Mouse (Mus musculus): ENCODE measurements at regions not wholly inside any gene's neighbourhood (a gene's known extent, or its start where the extent isn't known, plus 50 kb on each side); places are given as distances from the start of the nearest gene placed in this dataset.
"Not testable (repeated sequence)": the region's sequence is repeated elsewhere in the genome, so short reads cannot be mapped to it uniquely, and the experiment has no call there.

DNA sequence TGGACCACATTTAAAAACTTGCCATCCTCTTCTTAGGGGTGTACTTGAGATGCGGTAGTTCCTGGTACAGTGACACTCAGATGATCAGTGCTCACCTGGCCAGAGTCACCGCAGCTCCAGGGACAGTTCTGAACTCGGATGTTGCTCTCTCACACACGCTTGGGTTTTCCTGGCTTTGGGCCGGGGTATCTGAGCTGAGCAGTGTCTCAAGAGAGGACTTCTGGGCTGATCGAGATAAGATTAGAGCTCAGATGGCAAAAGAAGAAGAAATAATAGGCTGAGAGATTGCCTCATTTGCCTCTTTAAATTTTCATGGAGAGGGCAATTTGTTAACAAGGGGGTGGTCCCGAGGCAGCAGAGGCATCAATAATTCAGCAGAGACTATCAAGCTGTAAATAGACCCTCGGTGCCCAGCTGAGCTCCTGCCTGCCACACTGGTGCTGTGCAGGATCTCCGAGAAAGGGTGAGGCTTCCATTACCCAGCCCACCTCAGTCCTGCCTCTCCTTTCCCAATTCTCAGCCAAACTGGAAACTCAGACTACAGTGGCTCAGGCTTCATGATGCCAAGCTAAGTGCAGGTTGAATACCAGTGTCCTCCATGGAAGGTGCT, 133.7 kb downstream of the Tsen15 start:
- DNase-seq (ENCODE audit: low read depth in 2 of 2, low spot score in 2 of 2), result no peak

- no peak for DNase-seq (ENCODE audit: low read depth in 2 of 2, low spot score in 2 of 2)
Measured at GRCm38 (mm10) chr1:152241026-152241425, 145.5 kb downstream of the Tsen15 start.

DNA sequence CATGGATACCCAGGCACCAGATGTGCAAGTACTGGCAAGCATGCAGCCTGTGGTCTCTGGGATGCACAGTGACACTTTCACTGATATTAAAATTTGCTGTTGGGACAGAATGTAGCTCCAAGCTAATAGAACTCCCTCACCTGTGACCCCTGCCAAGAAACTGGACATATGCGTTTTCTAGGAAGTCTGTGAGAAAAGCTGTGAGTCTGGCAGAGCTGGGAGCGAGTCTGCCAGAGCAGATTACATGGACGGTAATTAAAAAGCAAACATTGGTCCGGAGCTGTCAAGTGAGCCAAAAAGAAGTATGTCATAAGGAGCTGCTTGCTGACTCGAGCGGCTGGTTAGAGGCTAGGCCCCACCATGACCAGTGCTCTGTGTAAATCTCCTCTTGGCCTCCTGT, 147.1 kb downstream of the Tsen15 start:
- DNase-seq (ENCODE audit: low read depth in 2 of 2, low spot score in 2 of 2), result no peak

- DNase-seq (ENCODE audit: low read depth in 2 of 2, low spot score in 2 of 2), result no peak
Measured at GRCm38 (mm10) chr1:152235212-152235792, 145.4 kb upstream of the 1700025G04Rik start.

DNA sequence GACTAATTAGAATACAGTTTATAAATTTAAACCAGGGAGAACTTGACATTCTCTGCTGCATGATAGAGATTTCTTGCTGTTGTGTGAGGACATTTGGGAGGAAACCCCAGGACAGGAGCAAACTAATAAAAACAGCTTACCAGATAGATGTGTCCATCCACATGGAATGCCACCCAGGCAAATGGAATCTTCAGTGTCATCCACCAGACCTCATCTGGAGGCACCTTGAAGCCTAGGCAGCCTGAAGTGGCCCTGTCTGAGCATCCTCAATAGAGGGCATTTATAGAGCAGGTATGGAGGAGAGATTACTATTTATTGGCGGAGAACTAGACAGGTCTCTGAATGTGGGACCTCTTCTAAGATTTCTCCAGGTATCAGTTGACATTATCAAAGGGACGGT, 144.8 kb upstream of the 1700025G04Rik start:
- DNase-seq (ENCODE audit: low read depth in 2 of 2, low spot score in 2 of 2), result no peak

- peak in 1 of 2 experiments; percentile 7 for DNase-seq (ENCODE audit: low read depth in 2 of 2, low spot score in 2 of 2)
Measured at GRCm38 (mm10) chr1:152231717-152232202, 141.8 kb upstream of the 1700025G04Rik start.

DNA sequence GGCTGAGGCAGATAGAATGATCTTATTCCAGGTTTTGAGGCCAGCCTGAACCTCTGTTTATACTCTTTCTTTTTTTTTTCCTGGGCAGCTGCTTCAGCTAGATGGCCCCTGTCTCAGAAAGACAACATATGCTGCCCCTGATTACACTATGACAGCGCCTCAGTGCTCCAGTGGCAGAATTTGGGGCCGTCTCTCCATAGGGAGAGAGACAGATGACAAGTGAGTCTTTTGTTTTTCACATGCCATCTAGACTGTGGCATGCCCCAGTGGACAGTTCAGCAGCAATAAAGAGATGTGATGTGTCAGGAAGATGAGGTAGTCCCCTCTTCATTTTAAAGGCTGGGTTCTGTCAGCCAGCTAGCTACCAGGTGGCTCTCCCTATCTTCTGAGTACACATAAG, 139.8 kb upstream of the 1700025G04Rik start:
- DNase-seq (ENCODE audit: low read depth in 2 of 2, low spot score in 2 of 2), result no peak

- no peak for DNase-seq (ENCODE audit: low read depth in 2 of 2, low spot score in 2 of 2)
Measured at GRCm38 (mm10) chr1:152226049-152226448, 136.1 kb upstream of the 1700025G04Rik start.

GRCm38 (mm10) chr1:152223666-152224065, 133.7 kb upstream of the 1700025G04Rik start:
- no peak for DNase-seq (ENCODE audit: low read depth in 2 of 2, low spot score in 2 of 2)

DNA sequence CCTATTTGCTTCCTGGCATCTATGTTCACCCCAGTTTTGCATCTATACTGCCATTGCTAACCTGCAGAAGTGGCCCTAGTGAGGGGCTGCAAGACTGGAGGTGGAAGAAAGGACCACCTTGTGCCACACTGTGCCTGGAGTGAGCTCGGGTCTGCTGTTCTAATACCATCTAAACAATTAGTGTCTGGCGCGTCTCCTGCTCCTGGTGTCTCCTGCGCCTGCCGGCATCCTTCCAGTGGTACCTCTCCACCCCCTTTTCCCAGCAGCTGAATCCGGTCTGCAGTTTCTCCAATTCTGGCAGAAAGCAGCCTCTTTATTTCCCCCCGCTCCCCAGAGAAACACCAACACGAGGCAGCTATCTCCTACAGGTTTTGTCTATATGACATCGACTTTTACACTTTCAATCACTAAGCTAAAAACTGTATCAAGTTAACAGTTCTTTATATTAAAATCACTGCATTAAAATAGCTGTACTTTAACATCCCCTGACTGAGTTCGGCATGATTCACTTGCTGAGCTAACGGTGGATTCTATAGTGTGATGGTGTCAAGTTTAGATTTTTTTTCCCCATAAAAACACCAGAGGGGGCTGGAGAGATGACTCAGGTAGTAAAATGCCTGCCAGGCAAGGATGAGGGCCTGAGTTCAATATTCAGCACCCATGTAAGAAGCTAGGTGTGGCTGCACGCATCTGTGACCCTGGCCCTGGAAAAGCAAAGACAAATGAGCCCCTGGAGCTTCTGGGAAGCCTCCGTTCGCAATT, 131.1 kb upstream of the 1700025G04Rik start:
- DNase-seq (ENCODE audit: low read depth in 2 of 2, low spot score in 2 of 2), result no peak

DNA sequence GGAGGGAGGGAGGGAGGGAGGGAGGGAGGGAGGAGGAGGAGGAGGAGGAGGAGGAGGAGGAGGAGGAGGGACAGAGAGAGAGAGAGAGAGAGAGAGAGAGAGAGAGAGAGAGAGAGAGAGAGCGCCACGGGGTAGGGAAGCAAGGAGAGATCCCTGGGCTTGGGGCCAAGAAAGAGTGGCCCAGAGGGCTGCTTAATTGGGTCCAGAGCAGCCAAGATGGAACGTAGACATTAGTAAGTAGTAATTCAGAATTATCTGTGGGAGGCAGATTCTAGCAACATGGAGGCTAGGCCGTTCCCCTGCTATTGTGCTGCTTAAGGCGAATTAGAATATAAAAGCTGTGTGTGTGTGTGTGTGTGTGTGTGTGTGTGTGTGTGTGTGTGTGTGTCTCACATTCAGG, 129.8 kb upstream of the 1700025G04Rik start:
- DNase-seq (ENCODE audit: low read depth in 2 of 2, low spot score in 2 of 2), result not testable (repeated sequence)

GRCm38 (mm10) chr1:152217404-152217803, 127.5 kb upstream of the 1700025G04Rik start:
- DNase-seq (ENCODE audit: low read depth in 2 of 2, low spot score in 2 of 2), result no peak

DNA sequence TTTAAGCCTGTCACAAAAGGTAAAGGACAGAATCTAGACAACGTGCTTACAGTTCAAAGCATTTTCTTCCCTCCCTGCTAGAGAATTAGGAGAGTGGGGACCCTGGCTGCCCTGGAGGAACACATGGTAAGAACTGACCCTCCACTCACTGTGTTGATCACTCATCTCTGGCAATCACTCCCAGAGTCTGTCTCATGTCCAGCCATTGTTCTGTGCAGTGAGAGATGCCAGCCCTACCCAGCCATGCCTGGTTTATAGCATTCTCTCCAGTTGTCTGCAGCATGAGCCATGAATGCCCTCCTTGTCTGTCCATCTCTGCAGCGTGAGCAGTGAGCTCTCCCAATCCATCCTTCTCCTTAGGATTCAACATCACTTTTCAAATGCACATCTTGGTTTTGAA, 124.5 kb upstream of the 1700025G04Rik start:
- DNase-seq (ENCODE audit: low read depth in 2 of 2, low spot score in 2 of 2), result no peak

- DNase-seq (ENCODE audit: low read depth in 2 of 2, low spot score in 2 of 2), result no peak
Measured at GRCm38 (mm10) chr1:152203187-152203586, 113.3 kb upstream of the 1700025G04Rik start.

- DNase-seq (ENCODE audit: low read depth in 2 of 2, low spot score in 2 of 2), result no peak
Measured at GRCm38 (mm10) chr1:152188700-152189099, 98.8 kb upstream of the 1700025G04Rik start.

DNA sequence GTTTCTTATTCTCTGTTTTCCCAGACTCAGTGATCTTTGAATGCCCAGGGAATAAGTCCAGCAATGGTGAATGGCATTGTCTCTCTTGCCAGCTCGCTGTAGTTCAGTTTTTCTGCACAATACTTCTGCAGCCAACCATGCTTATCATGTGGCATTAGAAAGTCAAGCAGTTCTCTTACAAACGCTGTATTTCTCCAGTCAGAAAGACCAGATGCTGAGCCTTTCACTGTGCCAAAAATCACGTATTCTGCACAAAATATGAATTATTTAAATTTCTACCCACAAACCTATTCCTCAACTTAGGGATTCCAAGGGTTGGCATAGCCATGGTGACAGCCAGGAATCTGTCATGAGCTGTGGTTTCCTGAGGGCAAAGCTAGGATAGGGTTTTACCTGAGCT, 95.0 kb upstream of the 1700025G04Rik start:
- no peak for DNase-seq (ENCODE audit: low read depth in 2 of 2, low spot score in 2 of 2)

DNA sequence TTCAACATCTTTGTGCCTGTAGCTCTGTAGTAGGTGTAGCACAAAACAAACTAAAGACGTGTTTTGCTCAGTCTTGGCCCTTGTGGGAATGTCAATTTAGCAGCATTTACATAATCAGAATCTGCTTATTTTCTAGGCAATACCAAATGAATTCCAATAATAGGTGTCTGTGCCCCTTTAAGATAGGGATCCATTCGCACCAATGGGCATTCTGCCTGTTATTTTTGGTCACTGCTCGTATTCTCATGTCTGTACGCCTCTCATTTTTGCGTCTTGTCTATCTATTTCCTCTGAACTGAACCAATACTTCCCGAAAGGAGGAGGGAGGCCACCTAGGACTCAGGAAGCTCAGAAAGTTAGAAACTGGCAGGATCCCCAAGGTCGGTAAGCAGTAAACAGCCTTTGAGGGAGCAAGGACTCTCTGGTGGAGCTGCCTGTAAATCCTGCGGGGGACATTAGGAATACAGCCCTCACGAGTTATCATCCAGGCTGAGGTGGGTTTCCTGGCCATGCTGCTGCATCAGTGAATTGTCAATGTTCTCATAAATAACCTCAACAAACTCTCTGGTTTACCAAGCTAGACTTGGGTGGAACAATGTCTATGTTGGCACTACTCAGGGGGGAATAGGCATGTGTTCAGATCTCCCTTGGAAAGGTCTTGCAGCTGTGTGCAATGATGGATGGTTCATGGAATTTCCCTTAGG, 86.5 kb upstream of the 1700025G04Rik start:
- no peak for DNase-seq (ENCODE audit: low read depth in 2 of 2, low spot score in 2 of 2)

GRCm38 (mm10) chr1:152175691-152176090, 85.8 kb upstream of the 1700025G04Rik start:
- DNase-seq (ENCODE audit: low read depth in 2 of 2, low spot score in 2 of 2), result no peak

DNA sequence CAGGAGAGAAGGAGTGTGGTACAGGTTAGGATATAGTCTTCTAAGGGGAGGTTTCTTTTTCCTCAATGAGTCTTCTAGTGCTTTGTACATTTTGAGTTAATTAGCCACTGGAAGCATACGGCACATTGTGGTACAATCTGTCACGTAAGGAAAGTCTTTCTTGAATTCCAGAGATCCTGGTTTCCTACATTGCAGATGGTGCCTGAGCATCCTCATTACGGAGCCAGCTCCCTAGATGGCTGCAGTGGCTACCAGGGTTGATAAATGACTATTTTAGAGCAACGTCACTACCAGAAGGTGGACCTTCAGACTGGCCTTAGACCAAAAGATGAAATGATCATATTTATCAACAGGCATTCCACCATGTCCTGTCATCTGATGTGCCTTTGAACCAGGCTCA, 84.5 kb upstream of the 1700025G04Rik start:
- no peak for DNase-seq (ENCODE audit: low read depth in 2 of 2, low spot score in 2 of 2)

- DNase-seq (ENCODE audit: low read depth in 2 of 2, low spot score in 2 of 2), result no peak
Measured at GRCm38 (mm10) chr1:152171034-152171790, 81.3 kb upstream of the 1700025G04Rik start.

- DNase-seq (ENCODE audit: low read depth in 2 of 2, low spot score in 2 of 2), result no peak
Measured at GRCm38 (mm10) chr1:152170583-152170982, 80.7 kb upstream of the 1700025G04Rik start.
